Mouse (Mus musculus): ENCODE data around the gene Kdm6b. TPM values are rescaled to one million over a fixed set of nuclear protein-coding genes. Genes with fewer than 3 reads are reported as not detected.

Kdm6b gene
- polyA plus RNA-seq, 1 experiment from 2014 or later = 17.6 TPM

DNA sequence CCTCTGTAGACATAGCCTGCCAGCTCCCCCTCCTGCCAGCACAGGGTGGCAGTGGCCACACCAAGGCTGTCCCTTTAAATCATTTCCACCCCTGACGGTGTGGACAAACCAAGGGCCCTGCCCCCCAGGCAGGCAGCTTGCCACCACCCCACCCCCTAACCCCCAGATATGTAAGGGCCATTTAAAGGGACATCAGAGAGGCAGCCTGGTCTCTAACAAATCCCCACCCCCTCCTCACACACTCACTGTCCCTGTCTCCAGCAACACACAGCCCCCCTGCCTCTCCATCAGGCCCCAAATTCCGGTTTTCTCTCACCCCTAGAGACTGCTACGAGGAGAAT lies 1.8 kb upstream of the Kdm6b start:
- no peak for ATAC-seq
- Histone ChIP-seq H3K9ac (ENCODE audit: low read depth, low read length) (peak overlapping the region; percentile 74), H3K9me3 (ENCODE audit: control insufficient read depth, low read length) (no peaks in the 10 kb centered on the region), H3K4me3 (ENCODE audit: low read length) (peak overlapping the region; percentile 65), H3K4me2 (ENCODE audit: low read depth, low read length) (peak overlapping the region; percentile 97), H3K27ac (ENCODE audit: low read length) (peak overlapping the region; percentile 96), H3K4me1 (ENCODE audit: control insufficient read depth, insufficient read depth, low read length) (peaks cover 49% of the 10 kb centered on the region), H3K27me3 (replicated peaks; ENCODE audit: control insufficient read depth, insufficient read depth, low read length) (no peaks in the 10 kb centered on the region), H3K36me3 (ENCODE audit: control insufficient read depth, insufficient read depth, low read length) (no peaks in the 10 kb centered on the region)
- 0% methylated on average over 3 of the region's 3 CpGs for WGBS

DNA sequence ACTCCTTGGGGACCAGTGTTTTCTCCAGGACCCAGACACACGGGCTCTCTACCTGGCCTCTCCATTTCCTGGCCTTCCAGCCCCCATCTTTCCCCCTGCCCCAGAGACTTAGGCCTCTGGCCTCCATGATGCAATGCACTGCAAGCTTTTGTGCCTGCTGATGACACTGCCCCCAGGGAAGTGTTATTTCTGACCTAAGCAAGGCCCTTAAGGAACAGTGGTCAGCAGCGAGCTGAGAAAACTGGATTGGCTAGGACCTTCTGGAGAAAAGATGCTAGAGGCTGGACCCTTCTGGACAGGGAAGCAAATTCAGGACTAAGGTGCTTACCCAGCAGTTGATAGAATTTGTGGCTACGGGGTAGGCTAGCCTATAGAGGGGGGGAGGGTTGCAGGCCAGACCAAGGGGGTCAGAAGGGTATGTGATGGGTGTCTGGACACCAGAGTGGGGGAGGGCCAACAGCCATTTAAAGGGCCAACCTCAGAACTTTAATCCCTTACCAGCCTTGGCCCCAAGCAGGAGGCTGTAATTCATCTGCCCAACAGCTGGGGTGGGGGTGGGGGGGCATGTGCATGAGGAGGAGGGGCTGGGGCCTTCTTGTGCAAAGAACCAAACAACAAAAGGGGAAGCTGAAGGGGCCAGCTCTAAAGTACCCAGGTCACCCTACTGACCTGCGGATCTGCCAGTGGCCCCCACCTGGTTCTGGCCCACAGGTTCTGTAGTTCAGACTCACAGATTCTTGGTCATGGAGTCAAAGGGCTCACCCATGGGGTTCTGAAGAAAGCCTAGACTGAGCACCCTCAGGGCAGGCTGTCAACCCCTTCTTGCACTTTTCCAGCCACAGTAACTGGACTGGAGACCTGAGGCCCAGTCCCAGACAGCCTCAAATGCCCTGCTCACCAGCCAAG lies 1.2 kb upstream of the Kdm6b start:
- 8% methylated on average over 4 of the region's 4 CpGs for WGBS
- H3K36me3 ChIP-seq (ENCODE audit: control insufficient read depth, insufficient read depth, low read length) = no peaks in the 10 kb centered on the region
- H3K4me2 ChIP-seq (ENCODE audit: low read depth, low read length) = peak overlapping the region; percentile 97
- H3K27me3 ChIP-seq (replicated peaks; ENCODE audit: control insufficient read depth, insufficient read depth, low read length) = no peaks in the 10 kb centered on the region
- peaks cover 47% of the 10 kb centered on the region for H3K4me1 ChIP-seq (ENCODE audit: control insufficient read depth, insufficient read depth, low read length)
- ATAC-seq = no peak
- H3K4me3 ChIP-seq (ENCODE audit: low read length) = peak overlapping the region; percentile 65
- no peaks in the 10 kb centered on the region for H3K9me3 ChIP-seq (ENCODE audit: control insufficient read depth, low read length)
- peak overlapping the region; percentile 96 for H3K27ac ChIP-seq (ENCODE audit: low read length)
- H3K9ac ChIP-seq (ENCODE audit: low read depth, low read length) = peak overlapping the region; percentile 74

DNA sequence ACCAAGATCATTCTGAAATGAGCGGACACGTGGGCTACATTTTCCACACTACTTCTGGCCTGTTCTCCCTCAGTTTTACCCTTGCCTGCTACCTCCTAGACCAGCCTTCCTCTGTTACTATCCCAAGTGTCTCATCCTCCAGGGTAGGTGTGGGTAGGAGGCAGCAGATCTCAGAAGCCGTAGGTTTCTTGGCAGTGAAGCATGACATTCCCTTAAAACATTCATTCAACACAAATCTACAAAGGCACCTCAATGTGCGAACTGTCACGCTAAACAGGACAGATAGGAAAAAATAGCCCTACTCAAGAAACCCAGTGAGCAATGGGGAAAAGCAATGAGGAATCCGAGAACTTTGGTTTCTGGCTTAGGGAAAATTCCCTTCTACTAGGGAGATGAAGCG lies 927 bp downstream of the Kdm6b start:
- WGBS = 64% methylated on average over 7 of the region's 7 CpGs
- no peak overlapping the region for H3K4me3 ChIP-seq (ENCODE audit: low read length)
- H3K27me3 ChIP-seq (replicated peaks; ENCODE audit: control insufficient read depth, insufficient read depth, low read length) = no peaks in the 10 kb centered on the region
- no peak for ATAC-seq
- peak overlapping the region; percentile 97 for H3K4me2 ChIP-seq (ENCODE audit: low read depth, low read length)
- H3K27ac ChIP-seq (ENCODE audit: low read length) = 0 out of 2 replicates have a peak overlapping the region, but pooled peaks have one; percentile 96
- H3K36me3 ChIP-seq (ENCODE audit: control insufficient read depth, insufficient read depth, low read length) = peaks cover under 1% of the 10 kb centered on the region; the same call in 1 of the 2 replicates
- H3K9ac ChIP-seq (ENCODE audit: low read depth, low read length) = peak overlapping the region; percentile 74; the same call in 1 of the 2 replicates
- peaks cover 54% of the 10 kb centered on the region for H3K4me1 ChIP-seq (ENCODE audit: control insufficient read depth, insufficient read depth, low read length)
- H3K9me3 ChIP-seq (ENCODE audit: control insufficient read depth, low read length) = no peaks in the 10 kb centered on the region

DNA sequence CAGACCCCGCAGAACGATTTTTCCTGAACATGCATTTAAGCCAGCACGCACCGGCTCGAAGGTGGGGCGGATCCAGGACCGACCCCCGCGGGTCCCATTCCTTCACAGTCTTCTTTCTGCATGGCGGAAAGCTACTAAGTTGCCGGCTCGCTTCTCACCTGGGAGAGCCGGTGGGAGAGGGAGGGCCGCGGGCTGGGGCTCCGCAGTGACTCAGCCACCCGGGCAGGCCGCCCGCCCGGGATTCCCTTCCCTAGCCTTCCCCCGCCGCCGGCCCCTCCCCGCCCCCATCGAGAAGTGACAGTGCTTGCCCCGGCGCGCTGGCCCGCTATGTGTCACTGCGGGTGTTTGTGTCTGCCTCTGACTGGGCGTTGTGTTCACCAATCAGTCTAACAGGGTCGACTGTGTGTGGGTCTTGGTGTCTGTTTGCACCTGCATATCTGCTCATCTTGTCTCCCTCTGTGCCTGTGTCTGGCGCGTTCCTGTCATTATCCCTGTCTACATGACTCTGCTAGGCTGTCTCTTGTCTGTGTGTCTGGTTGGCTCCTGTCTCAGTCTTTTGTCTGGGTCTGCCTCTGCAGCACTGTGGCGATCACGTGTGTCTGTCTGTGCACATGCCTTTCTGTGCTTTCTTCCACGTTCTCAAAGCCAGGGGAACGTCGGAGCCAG lies 1.8 kb downstream of the Kdm6b start:
- ATAC-seq = peak; percentile 12
- Histone ChIP-seq H3K27ac (ENCODE audit: low read length) (peak overlapping the region; percentile 99), H3K9ac (ENCODE audit: low read depth, low read length) (peak overlapping the region; percentile 89), H3K36me3 (ENCODE audit: control insufficient read depth, insufficient read depth, low read length) (peaks cover 9% of the 10 kb centered on the region; the same call in 1 of the 2 replicates), H3K27me3 (replicated peaks; ENCODE audit: control insufficient read depth, insufficient read depth, low read length) (no peaks in the 10 kb centered on the region), H3K4me1 (ENCODE audit: control insufficient read depth, insufficient read depth, low read length) (peaks cover 56% of the 10 kb centered on the region), H3K4me2 (ENCODE audit: low read depth, low read length) (peak overlapping the region; percentile 87), H3K9me3 (ENCODE audit: control insufficient read depth, low read length) (no peaks in the 10 kb centered on the region), H3K4me3 (ENCODE audit: low read length) (peak overlapping the region; percentile 81)
- under 1% methylated on average over 39 of the region's 39 CpGs for WGBS

DNA sequence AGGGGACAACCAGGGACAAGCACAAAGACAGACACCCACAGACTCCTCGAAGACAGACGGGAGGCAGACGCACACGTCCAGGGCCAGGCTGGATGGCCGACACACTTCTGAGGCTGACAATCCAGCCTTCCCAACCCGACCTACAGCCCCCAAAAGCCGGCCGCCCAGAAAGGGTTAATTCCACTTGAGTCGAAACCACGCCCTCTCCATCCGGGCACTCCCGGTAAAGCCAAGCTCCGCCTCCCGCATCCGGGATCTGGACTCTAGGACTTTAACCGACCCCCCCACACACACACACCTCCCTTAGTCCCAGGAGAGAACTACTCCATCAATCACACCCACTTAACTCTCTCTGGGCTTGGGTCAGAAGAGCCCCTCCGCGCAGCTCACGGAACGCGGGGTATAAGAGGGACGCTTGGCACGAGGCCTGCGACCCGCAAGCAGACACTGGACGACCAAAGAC lies 2.4 kb downstream of the Kdm6b start:
- Histone ChIP-seq H3K4me1 (ENCODE audit: control insufficient read depth, insufficient read depth, low read length) (peaks cover 52% of the 10 kb centered on the region), H3K36me3 (ENCODE audit: control insufficient read depth, insufficient read depth, low read length) (peaks cover 14% of the 10 kb centered on the region), H3K9me3 (ENCODE audit: control insufficient read depth, low read length) (no peaks in the 10 kb centered on the region), H3K27ac (ENCODE audit: low read length) (peak overlapping the region; percentile 99), H3K4me2 (ENCODE audit: low read depth, low read length) (peak overlapping the region; percentile 87), H3K4me3 (ENCODE audit: low read length) (peak overlapping the region; percentile 81), H3K9ac (ENCODE audit: low read depth, low read length) (peak overlapping the region; percentile 89), H3K27me3 (replicated peaks; ENCODE audit: control insufficient read depth, insufficient read depth, low read length) (no peaks in the 10 kb centered on the region)
- ATAC-seq = peak; percentile 52
- under 1% methylated on average over 26 of the region's 26 CpGs for WGBS

DNA sequence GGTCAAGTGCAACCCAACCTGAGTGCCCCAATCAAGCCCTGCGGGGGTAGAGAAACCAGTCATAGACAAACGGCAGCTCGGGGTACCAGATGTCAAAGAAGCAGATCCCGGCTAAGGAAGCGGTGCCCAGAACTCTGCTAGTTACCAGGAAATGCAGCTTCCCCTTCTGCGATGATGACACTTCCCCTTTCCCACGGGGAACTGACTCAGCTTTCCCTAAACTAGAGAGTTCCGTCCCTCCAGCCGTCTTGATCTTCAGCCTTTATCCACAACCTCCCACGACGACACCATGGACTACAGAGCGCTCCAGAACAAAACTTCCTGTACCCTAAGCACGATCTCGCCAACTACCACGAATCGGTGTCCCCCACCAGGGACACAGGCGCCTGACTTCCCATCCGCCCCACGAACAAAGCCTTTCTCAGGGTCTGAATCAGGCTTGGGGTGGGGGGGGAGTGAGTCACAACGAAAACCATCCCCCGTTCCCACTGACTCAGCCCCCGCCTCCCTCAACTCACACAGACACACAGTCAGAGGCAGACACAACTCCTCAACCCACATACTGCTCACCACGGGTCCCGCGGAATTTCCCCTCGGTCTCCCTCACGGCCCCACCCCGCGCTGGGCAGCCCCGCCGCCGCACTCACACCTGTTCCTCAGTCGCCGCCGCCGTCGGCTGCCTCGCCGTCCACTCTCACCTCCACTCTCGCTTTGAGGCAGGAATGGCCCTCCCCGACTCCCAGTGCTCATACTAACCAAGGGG lies 3.0 kb downstream of the Kdm6b start:
- Histone ChIP-seq H3K9ac (ENCODE audit: low read depth, low read length) (peak overlapping the region; percentile 89), H3K4me3 (ENCODE audit: low read length) (peak overlapping the region; percentile 81), H3K4me1 (ENCODE audit: control insufficient read depth, insufficient read depth, low read length) (peaks cover 52% of the 10 kb centered on the region), H3K9me3 (ENCODE audit: control insufficient read depth, low read length) (no peaks in the 10 kb centered on the region), H3K27me3 (replicated peaks; ENCODE audit: control insufficient read depth, insufficient read depth, low read length) (no peaks in the 10 kb centered on the region), H3K27ac (ENCODE audit: low read length) (peak overlapping the region; percentile 99), H3K36me3 (ENCODE audit: control insufficient read depth, insufficient read depth, low read length) (peaks cover 20% of the 10 kb centered on the region), H3K4me2 (ENCODE audit: low read depth, low read length) (peak overlapping the region; percentile 87)
- ATAC-seq = no peak; the same call in none of the 2 replicates
- under 1% methylated on average over 41 of the region's 41 CpGs for WGBS

DNA sequence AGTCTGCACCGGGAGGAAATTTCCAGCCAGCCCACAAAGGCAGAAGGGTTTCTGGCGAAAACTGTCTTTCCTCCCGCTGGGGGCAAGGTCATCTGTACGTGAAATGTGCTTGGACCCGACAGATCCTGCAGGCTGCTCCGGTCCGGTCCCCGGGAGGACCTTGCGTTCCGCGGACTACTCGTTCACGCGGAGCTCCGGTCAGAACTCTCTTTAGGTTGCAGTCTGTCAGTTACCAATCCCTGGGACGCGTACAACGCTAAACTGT lies 3.5 kb downstream of the Kdm6b start:
- H3K9ac ChIP-seq (ENCODE audit: low read depth, low read length) = peak overlapping the region; percentile 89
- peak overlapping the region; percentile 99 for H3K27ac ChIP-seq (ENCODE audit: low read length)
- peak overlapping the region; percentile 87 for H3K4me2 ChIP-seq (ENCODE audit: low read depth, low read length)
- H3K27me3 ChIP-seq (replicated peaks; ENCODE audit: control insufficient read depth, insufficient read depth, low read length) = no peaks in the 10 kb centered on the region
- under 1% methylated on average over 18 of the region's 18 CpGs for WGBS
- H3K36me3 ChIP-seq (ENCODE audit: control insufficient read depth, insufficient read depth, low read length) = peaks cover 23% of the 10 kb centered on the region
- peaks cover 47% of the 10 kb centered on the region for H3K4me1 ChIP-seq (ENCODE audit: control insufficient read depth, insufficient read depth, low read length)
- ATAC-seq = no peak
- H3K9me3 ChIP-seq (ENCODE audit: control insufficient read depth, low read length) = no peaks in the 10 kb centered on the region
- H3K4me3 ChIP-seq (ENCODE audit: low read length) = peak overlapping the region; percentile 81

DNA sequence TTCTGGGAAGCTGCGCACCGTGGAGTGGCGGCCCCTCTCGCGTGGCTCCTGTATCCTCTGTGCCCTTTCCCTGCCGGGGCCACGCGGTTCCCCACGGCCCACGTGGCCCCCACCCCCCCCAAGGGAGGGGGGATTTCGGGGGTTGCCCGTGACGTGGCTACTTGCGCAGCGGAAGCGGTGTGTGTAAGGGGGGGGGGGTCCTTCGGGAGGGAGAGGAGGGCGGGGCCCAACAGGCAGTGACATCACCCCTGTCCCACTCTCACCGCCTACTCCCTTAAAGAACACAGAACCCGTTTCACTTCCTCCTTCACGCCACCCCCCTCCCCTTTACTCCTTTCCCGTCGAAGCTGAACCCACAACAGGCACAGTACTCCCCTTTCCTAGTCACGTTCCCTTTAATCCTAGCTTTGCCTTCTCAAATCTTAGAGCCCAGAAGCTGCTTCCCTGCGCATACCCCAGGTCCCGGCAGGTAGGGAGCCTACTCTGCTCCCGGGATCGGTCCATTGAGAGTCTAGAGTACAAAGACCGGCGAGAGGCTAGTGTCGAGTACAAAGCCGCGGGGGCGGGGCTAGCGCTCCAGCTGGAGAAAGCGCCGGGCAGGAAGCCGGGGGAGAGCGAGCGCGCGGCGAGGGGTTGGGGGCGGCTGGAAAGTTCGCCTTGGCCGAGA lies 4.0 kb downstream of the Kdm6b start:
- WGBS = under 1% methylated on average over 45 of the region's 46 CpGs
- H3K9me3 ChIP-seq (ENCODE audit: control insufficient read depth, low read length) = no peaks in the 10 kb centered on the region
- peak overlapping the region; percentile 89 for H3K9ac ChIP-seq (ENCODE audit: low read depth, low read length)
- H3K36me3 ChIP-seq (ENCODE audit: control insufficient read depth, insufficient read depth, low read length) = peaks cover 25% of the 10 kb centered on the region
- peak overlapping the region; percentile 87 for H3K4me2 ChIP-seq (ENCODE audit: low read depth, low read length)
- peak overlapping the region; percentile 81 for H3K4me3 ChIP-seq (ENCODE audit: low read length)
- H3K27ac ChIP-seq (ENCODE audit: low read length) = peak overlapping the region; percentile 99
- peak; percentile 61 for ATAC-seq
- peaks cover 42% of the 10 kb centered on the region for H3K4me1 ChIP-seq (ENCODE audit: control insufficient read depth, insufficient read depth, low read length)
- no peaks in the 10 kb centered on the region for H3K27me3 ChIP-seq (replicated peaks; ENCODE audit: control insufficient read depth, insufficient read depth, low read length)

All from intestine, embryonic 16.5 days (tissue).